Mouse (Mus musculus) c-Kit-positive CD71-positive TER-119-negative erythroid progenitor cells, embryonic 14.5 days (primary cell): ENCODE measurements around the gene Foxi3.

Experiments used
- DNase-seq: peaks from one replicate; pipeline ENCODE4 v3.0.0-alpha.2; 2013; ENCODE audit warnings: low read depth

Foxi3 gene

GRCm38 (mm10) chr6:70956285-70956912, at the start of gene Foxi3:
Gene Foxi3 (plus strand): TSS chr6:70956531.
- DNase-seq, result peak; percentile 21

GRCm38 (mm10) chr6:70909572-70909971, 46.8 kb upstream of the Foxi3 start:
- DNase-seq, result no peak

- no peak for DNase-seq
Measured at GRCm38 (mm10) chr6:70910285-70910684, 46.0 kb upstream of the Foxi3 start.

- no peak for DNase-seq
Measured at GRCm38 (mm10) chr6:70911668-70912395, 44.5 kb upstream of the Foxi3 start.

- no peak for DNase-seq
Measured at GRCm38 (mm10) chr6:70912396-70912765, 44.0 kb upstream of the Foxi3 start.

GRCm38 (mm10) chr6:70918827-70919226, 37.5 kb upstream of the Foxi3 start, which contains the start of gene Tex37:
Gene Tex37 (minus strand): TSS chr6:70918927.
- DNase-seq, result no peak

GRCm38 (mm10) chr6:70921274-70922074, 34.9 kb upstream of the Foxi3 start:
- peak; percentile 27 for DNase-seq

GRCm38 (mm10) chr6:70931801-70932200, 24.5 kb upstream of the Foxi3 start:
- DNase-seq, result no peak

GRCm38 (mm10) chr6:70953274-70953673, 3.1 kb upstream of the Foxi3 start:
- no peak for DNase-seq

GRCm38 (mm10) chr6:70954040-70954439, 2.3 kb upstream of the Foxi3 start:
- DNase-seq, result no peak

GRCm38 (mm10) chr6:70955291-70955800, 985 bp upstream of the Foxi3 start:
- no peak for DNase-seq

- DNase-seq, result no peak
Measured at GRCm38 (mm10) chr6:70955841-70956240, 490 bp upstream of the Foxi3 start.

GRCm38 (mm10) chr6:70956936-70957335, 605 bp downstream of the Foxi3 start:
- no peak for DNase-seq

- no peak for DNase-seq
Measured at GRCm38 (mm10) chr6:70957341-70957940, 1.1 kb downstream of the Foxi3 start.

- no peak for DNase-seq
Measured at GRCm38 (mm10) chr6:70964116-70964830, 7.9 kb downstream of the Foxi3 start.

- DNase-seq, result no peak
Measured at GRCm38 (mm10) chr6:70965694-70966093, 9.4 kb downstream of the Foxi3 start.

GRCm38 (mm10) chr6:70967422-70967821, 11.1 kb downstream of the Foxi3 start:
- DNase-seq, result no peak

GRCm38 (mm10) chr6:70968291-70968690, 12.0 kb downstream of the Foxi3 start:
- DNase-seq, result no peak

- no peak for DNase-seq
Measured at GRCm38 (mm10) chr6:70973066-70973465, 16.7 kb downstream of the Foxi3 start.

- DNase-seq, result no peak
Measured at GRCm38 (mm10) chr6:70981036-70981435, 24.7 kb downstream of the Foxi3 start.

- DNase-seq, result no peak
Measured at GRCm38 (mm10) chr6:70982416-70982815, 26.1 kb downstream of the Foxi3 start.

- DNase-seq, result no peak
Measured at GRCm38 (mm10) chr6:70986683-70987082, 30.4 kb downstream of the Foxi3 start.
